Comparison of ENCODE assay signal across 29 mouse cellular contexts in the genomic region with DNA sequence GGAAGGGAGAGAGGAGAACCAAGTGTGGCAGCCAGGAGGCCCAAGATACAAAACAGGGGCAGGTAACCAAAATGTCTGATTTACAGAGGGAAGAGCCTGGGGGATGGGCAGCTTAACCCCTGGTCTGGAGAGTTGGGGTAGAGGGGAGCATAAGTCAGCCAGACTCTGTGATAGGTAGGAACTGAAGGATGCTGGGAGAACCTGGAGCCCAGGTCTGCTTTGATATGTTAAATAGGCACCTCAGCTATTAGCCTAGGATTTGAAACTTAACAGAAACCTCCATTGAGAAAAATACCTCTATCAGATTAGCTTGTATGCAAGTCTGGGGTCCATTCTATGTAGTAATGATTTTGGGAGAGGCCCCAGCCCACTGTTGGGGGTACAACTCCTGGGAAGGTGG. TPM values are rescaled to one million over a fixed set of nuclear protein-coding genes. Genes with fewer than 3 reads are reported as not detected.
DNase-seq lines count a peak whose midpoint lies in the region; ATAC-seq and TF ChIP-seq lines count a peak whose summit lies in the region.
"Had no signal": no experiment of that assay in that cellular context is flagged by ENCODE, and none has a peak within 500 bp of the region (broad histone marks: within the 10 kb centered on the region; RNA-seq: fewer than 3 reads in every experiment).

No protein-coding gene starts in this region.

- no peaks in the 10 kb centered on the region for H3K36me3 ChIP-seq in forebrain, embryonic 13.5 days (ENCODE audit: poor library complexity, severe bottlenecking)
- no peaks in the 10 kb centered on the region for H3K36me3 ChIP-seq in forebrain, embryonic 16.5 days (ENCODE audit: control insufficient read depth, insufficient read depth)
- no peaks in the 10 kb centered on the region for H3K36me3 ChIP-seq in limb, embryonic 12.5 days
- no peaks in the 10 kb centered on the region for H3K36me3 ChIP-seq in limb, embryonic 10.5 days
- H3K36me3 ChIP-seq in ES-E14 (ENCODE audit: control insufficient read depth, insufficient read depth, low read length, poor library complexity, severe bottlenecking) = no peaks in the 10 kb centered on the region
- H3K36me3 ChIP-seq in neural tube, embryonic 14.5 days (ENCODE audit: control insufficient read depth, insufficient read depth, low read length) = no peaks in the 10 kb centered on the region
- H3K36me3 ChIP-seq: forebrain, embryonic 15.5 days; heart, embryonic 12.5 days; neural tube, embryonic 12.5 days; stomach, embryonic 15.5 days had no signal

- H3K4me2 ChIP-seq in forebrain, embryonic 13.5 days = no peak overlapping the region
- H3K4me2 ChIP-seq in forebrain, embryonic 16.5 days (ENCODE audit: low read length) = no peak overlapping the region
- H3K4me2 ChIP-seq in limb, embryonic 12.5 days = no peak overlapping the region
- no peak overlapping the region for H3K4me2 ChIP-seq in neural tube, embryonic 14.5 days (ENCODE audit: low read depth, low read length)
- H3K4me2 ChIP-seq: heart, embryonic 12.5 days; stomach, embryonic 15.5 days had no signal

- no peaks in the 10 kb centered on the region for H3K9me3 ChIP-seq in forebrain, embryonic 13.5 days (replicated peaks)
- no peaks in the 10 kb centered on the region for H3K9me3 ChIP-seq in forebrain, embryonic 16.5 days (ENCODE audit: control insufficient read depth, low read length)
- H3K9me3 ChIP-seq in limb, embryonic 12.5 days = no peaks in the 10 kb centered on the region
- no peaks in the 10 kb centered on the region for H3K9me3 ChIP-seq in limb, embryonic 10.5 days (replicated peaks)
- H3K9me3 ChIP-seq in ES-E14 (ENCODE audit: control insufficient read depth, insufficient read depth, low read depth, low read length) = no peaks in the 10 kb centered on the region
- H3K9me3 ChIP-seq in neural tube, embryonic 14.5 days (ENCODE audit: control insufficient read depth, low read length) = no peaks in the 10 kb centered on the region
- H3K9me3 ChIP-seq: forebrain, embryonic 15.5 days; neural tube, embryonic 12.5 days; stomach, embryonic 15.5 days had no signal

- peaks cover 19% of the 10 kb centered on the region for H3K4me1 ChIP-seq in forebrain, embryonic 13.5 days
- peaks cover 12% of the 10 kb centered on the region for H3K4me1 ChIP-seq in forebrain, embryonic 16.5 days (replicated peaks; ENCODE audit: control insufficient read depth, insufficient read depth, low read length)
- peaks cover 15% of the 10 kb centered on the region; the same call in 1 of the 2 replicates for H3K4me1 ChIP-seq in limb, embryonic 12.5 days (replicated peaks)
- H3K4me1 ChIP-seq in limb, embryonic 10.5 days = peaks cover 20% of the 10 kb centered on the region
- peaks cover 10 to 11% of the 10 kb centered on the region in 2 experiments; a peak in 3 of 4 replicates for H3K4me1 ChIP-seq in ES-E14 (ENCODE audit: control insufficient read depth in 2 of 2, insufficient read depth in 2 of 2, low read length in 2 of 2, poor library complexity in 1 of 2)
- peaks cover 6% of the 10 kb centered on the region; the same call in 1 of the 2 replicates for H3K4me1 ChIP-seq in neural tube, embryonic 14.5 days (ENCODE audit: control insufficient read depth, insufficient read depth, low read length)

- in situ Hi-C loops in ES-E14 (cut with MboI; ENCODE audit: low sequenced_read_pairs in 2 of 2, unreplicated experiment in 2 of 2) = no loop called here

- H3K27me3 ChIP-seq in forebrain, embryonic 13.5 days = no peaks in the 10 kb centered on the region
- no peaks in the 10 kb centered on the region for H3K27me3 ChIP-seq in forebrain, embryonic 16.5 days (replicated peaks; ENCODE audit: control insufficient read depth, insufficient read depth, low read length)
- H3K27me3 ChIP-seq in limb, embryonic 12.5 days = peaks cover 6% of the 10 kb centered on the region; the same call in 1 of the 2 replicates
- H3K27me3 ChIP-seq in limb, embryonic 10.5 days (ENCODE audit: low read depth, poor library complexity, severe bottlenecking) = peaks cover 8% of the 10 kb centered on the region; the same call in 1 of the 2 replicates
- no peaks in the 10 kb centered on the region for H3K27me3 ChIP-seq in neural tube, embryonic 14.5 days (ENCODE audit: control insufficient read depth, insufficient read depth, low read length)
- H3K27me3 ChIP-seq: forebrain, embryonic 15.5 days; neural tube, embryonic 12.5 days had no signal

- DNase-seq in limb, embryonic 10.5 days (ENCODE audit: low spot score) = no peak
- DNase-seq in ES-E14 (ENCODE audit: low read depth, low spot score) = peak; percentile 50
- no peak for DNase-seq in left cerebral cortex, postnatal 25 days (ENCODE audit: low spot score in 2 of 2)
- no peak for DNase-seq in layer of hippocampus, postnatal 14 days (ENCODE audit: low spot score in 2 of 2)
- DNase-seq: adrenal gland, postnatal 10 days; cerebellum, adult 11 months; cerebellum, adult 9-10 months; cerebellum, postnatal 36 days; gastrocnemius, adult 2 months; gastrocnemius, postnatal 36 days; heart, adult 2 months; kidney, adult 18-20 months; kidney, postnatal 36 days; left cerebral cortex, postnatal 4 days; liver; lung, adult 2 months; lung, postnatal 10 days; retina, postnatal 1 day; right cerebral cortex, postnatal 14 days had no signal

- intact Hi-C loops in left cerebral cortex, postnatal 25 days (cut with DNase I) = no loop called here

- ATAC-seq in forebrain, embryonic 13.5 days = 0 out of 2 replicates have a peak, but pooled peaks have one; percentile 19
- no peak for ATAC-seq in forebrain, embryonic 16.5 days
- no peak for ATAC-seq in limb, embryonic 12.5 days (ENCODE audit: insufficient number of reproducible peaks, insufficient read depth, low FRiP score, low TSS enrichment, low read depth)
- ATAC-seq in neural tube, embryonic 14.5 days (ENCODE audit: low read depth) = 0 out of 2 replicates have a peak, but pooled peaks have one; percentile 14

- no peak overlapping the region for H3K27ac ChIP-seq in forebrain, embryonic 13.5 days
- no peak overlapping the region for H3K27ac ChIP-seq in forebrain, embryonic 16.5 days (ENCODE audit: low read length)
- no peak overlapping the region for H3K27ac ChIP-seq in limb, embryonic 12.5 days
- H3K27ac ChIP-seq in limb, embryonic 10.5 days = no peak overlapping the region
- peak overlapping the region; percentile 94 for H3K27ac ChIP-seq in ES-E14 (ENCODE audit: insufficient read depth, low read depth, low read length, poor library complexity, severe bottlenecking)
- H3K27ac ChIP-seq in neural tube, embryonic 14.5 days (ENCODE audit: low read depth, low read length) = no peak overlapping the region
- H3K27ac ChIP-seq: gastrocnemius, adult 2 months; heart, adult 2 months; layer of hippocampus, adult 2 months; liver, embryonic 14.5 days; neural tube, embryonic 12.5 days; stomach, embryonic 15.5 days had no signal

- no peak overlapping the region for H3K4me3 ChIP-seq in forebrain, embryonic 13.5 days
- no peak overlapping the region for H3K4me3 ChIP-seq in forebrain, embryonic 16.5 days (replicated peaks; ENCODE audit: low read length)
- H3K4me3 ChIP-seq in limb, embryonic 12.5 days (replicated peaks) = no peak overlapping the region
- no peak overlapping the region for H3K4me3 ChIP-seq in limb, embryonic 10.5 days
- H3K4me3 ChIP-seq in ES-E14 (ENCODE audit: insufficient read depth in 1 of 2, low read depth in 1 of 2, low read length in 2 of 2, poor library complexity in 1 of 2, severe bottlenecking in 1 of 2) = no peak overlapping the region
- no peak overlapping the region for H3K4me3 ChIP-seq in neural tube, embryonic 14.5 days (ENCODE audit: low read depth, low read length)
- H3K4me3 ChIP-seq: forebrain, embryonic 15.5 days; gastrocnemius, adult 2 months; heart, adult 2 months; heart, embryonic 12.5 days; layer of hippocampus, adult 2 months; neural tube, embryonic 12.5 days; stomach, embryonic 15.5 days had no signal

- H3K9ac ChIP-seq in forebrain, embryonic 13.5 days = no peak overlapping the region
- no peak overlapping the region for H3K9ac ChIP-seq in forebrain, embryonic 16.5 days (replicated peaks; ENCODE audit: low read depth, low read length)
- 0 out of 2 replicates have a peak overlapping the region, but pooled peaks have one; percentile 23 for H3K9ac ChIP-seq in limb, embryonic 12.5 days (replicated peaks)
- 0 out of 2 replicates have a peak overlapping the region, but pooled peaks have one; percentile 54 for H3K9ac ChIP-seq in ES-E14 (ENCODE audit: insufficient read depth, low read depth, low read length, poor library complexity, severe bottlenecking)
- no peak overlapping the region for H3K9ac ChIP-seq in neural tube, embryonic 14.5 days (replicated peaks; ENCODE audit: low read depth, low read length)
- H3K9ac ChIP-seq: forebrain, embryonic 15.5 days; heart, embryonic 12.5 days; liver, embryonic 14.5 days; neural tube, embryonic 12.5 days; stomach, embryonic 15.5 days had no signal

TF ChIP-seq in ES-E14, 5 proteins besides CTCF, POLR2A, EP300 and RAD21:
- TF ChIP-seq HCFC1 (IDR thresholded peaks at IDR 0.05; ENCODE audit: borderline replicate concordance, insufficient read depth, low read length) = peak; percentile 48; the same call in 1 of the 2 replicates
- TF ChIP-seq ZNF384 (IDR thresholded peaks at IDR 0.05; ENCODE audit: low read depth, low read length) = no peak
TF ChIP-seq in ES-E14: peak in this region for 1.

RNA-seq across cellular contexts. Expression of gene Scaf4, which starts 15.3 kb away (rescaled TPM):
- polyA plus RNA-seq in forebrain, embryonic 13.5 days (2015; fragmentation: Nextera tagmentation; extraction: Ambion mirVana) = 25.7 and 27.8 TPM in 2 replicates
- polyA plus RNA-seq in forebrain, embryonic 16.5 days (2015; fragmentation: Nextera tagmentation; extraction: Ambion mirVana) = 24.7 and 25.6 TPM in 2 replicates
- polyA plus RNA-seq in limb, embryonic 12.5 days (2016; fragmentation: Nextera tagmentation; extraction: Ambion mirVana) = 34.1 and 38.1 TPM in 2 replicates
- polyA plus RNA-seq in limb, embryonic 10.5 days (2016; fragmentation: Nextera tagmentation; extraction: Ambion mirVana) = 38.8 and 39.6 TPM in 2 replicates
- 36.0 and 57.7 TPM in 2 replicates for total RNA-seq in ES-E14 (2012; rRNA removed)
- 23.9 and 27.0 TPM in 2 replicates for polyA plus RNA-seq in neural tube, embryonic 14.5 days (2014; fragmentation: Nextera tagmentation; extraction: Ambion mirVana)
- total RNA-seq in left cerebral cortex, postnatal 25 days (2021) = 10 to 100 TPM; 41.1 to 42.8 TPM
- total RNA-seq in layer of hippocampus, postnatal 14 days (2021) = 10 to 100 TPM; 46.3 to 51.9 TPM

Comparison
In these comparisons a context has a peak if more than half of its experiments do, and no peak if none do; other contexts are left out.
1. ATAC-seq: peak in forebrain, embryonic 13.5 days (single experiment) and neural tube, embryonic 14.5 days (single experiment); none in forebrain, embryonic 16.5 days (single experiment) and limb, embryonic 12.5 days (single experiment).
2. H3K9ac ChIP-seq: peak in limb, embryonic 12.5 days (single experiment) and ES-E14 (single experiment); none in forebrain, embryonic 13.5 days (single experiment), forebrain, embryonic 16.5 days (single experiment) and neural tube, embryonic 14.5 days (single experiment).